Mouse (Mus musculus) small intestine, adult 2 months (tissue): Measurements from ENCODE around the gene Igfbp3.

Source experiments
- CTCF ChIP-seq: fragments of 200-500 bp; IDR thresholded peaks from 2 replicates; pipeline ENCODE4 v1.5.1; 2012; ENCODE audit warnings: low read depth, mild to moderate bottlenecking, control low read depth, inconsistent platforms, low read length, moderate library complexity, mixed read lengths; ENCODE audit not compliant: insufficient replicate concordance, insufficient read length; ENCODE audit errors: extremely low read depth
- POLR2A ChIP-seq: fragments of 200-500 bp; IDR thresholded peaks from 2 replicates; pipeline ENCODE4 v1.6.1; 2012; ENCODE audit warnings: low read depth, mild to moderate bottlenecking, control low read depth, inconsistent platforms, low read length, moderate library complexity

- TF ChIP-seq POLR2A, result no peak
- TF ChIP-seq CTCF, result no peak
These were observed 592 bp downstream of the Igfbp3 start for GRCm38 (mm10) chr11:7213161-7213500.
